Mouse (Mus musculus) olfactory bulb, adult 2 months (tissue): ENCODE measurements at regions not wholly inside any gene's neighbourhood (a gene's known extent, or its start where the extent isn't known, plus 50 kb on each side); places are given as distances from the start of the nearest gene placed in this dataset.

Source experiments
- H3K27ac ChIP-seq: fragments of 200-500 bp; 2 replicates; pipeline ENCODE4 v1.5.1; 2012; ENCODE audit warnings: low read depth, low read length; ENCODE audit not compliant: insufficient read depth
- H3K4me1 ChIP-seq: fragments of 200-500 bp; 2 replicates; pipeline ENCODE4 v1.6.1; 2012; ENCODE audit warnings: low read length; ENCODE audit not compliant: control insufficient read depth, insufficient read depth
- H3K4me3 ChIP-seq: fragments of 200-500 bp; 2 replicates; pipeline ENCODE4 v1.5.1; 2012; ENCODE audit warnings: mild to moderate bottlenecking, low read depth, low read length, moderate library complexity; ENCODE audit not compliant: insufficient read depth
- CTCF ChIP-seq: fragments of 200-500 bp; IDR thresholded peaks from 2 replicates; pipeline ENCODE4 v1.5.1; 2012; ENCODE audit warnings: low read depth, mild to moderate bottlenecking, low read length, moderate library complexity; ENCODE audit not compliant: insufficient read depth
- POLR2A ChIP-seq: fragments of 200-500 bp; IDR thresholded peaks from 2 replicates; pipeline ENCODE4 v1.6.1; 2012; ENCODE audit warnings: mild to moderate bottlenecking, low read depth, low read length, moderate library complexity; ENCODE audit not compliant: insufficient read depth
- WGBS: fragments of 180-500 bp; shearing (Covaris S2); methylation state at CpG from one replicate; pipeline ENCODE4 v1.1.7; 2018; 5-methylcytosine and 5-hydroxymethylcytosine counted together

GRCm38 (mm10) chr4:34241060-34241571, 191.1 kb upstream of the Spaca1 start:
- H3K4me1 ChIP-seq: no peaks in the 10 kb centered on the region
- TF ChIP-seq POLR2A (no peak), CTCF (no peak)
- H3K4me3 ChIP-seq: no peak overlapping the region
- WGBS: 18% methylated on average over 7 of the region's 7 CpGs
- H3K27ac ChIP-seq: no peak overlapping the region

DNA sequence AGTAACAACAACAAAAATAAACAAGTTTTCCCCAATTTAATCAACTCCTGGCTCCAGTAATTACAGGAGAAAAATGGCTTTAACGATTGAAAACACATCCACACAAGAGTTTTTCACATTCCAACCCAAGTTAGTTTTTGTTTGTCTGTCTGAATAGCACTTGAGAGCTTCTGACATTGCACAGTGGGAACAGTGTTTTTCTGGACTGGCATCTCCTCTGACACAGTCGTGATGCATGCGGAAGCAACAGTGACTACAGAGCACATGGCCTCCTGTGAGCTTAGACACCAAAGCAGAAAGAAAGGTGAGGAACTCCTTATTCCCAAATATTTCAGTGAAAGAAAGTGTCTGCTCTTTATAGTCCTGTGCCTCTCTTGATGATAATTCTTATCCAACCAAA, 191.7 kb upstream of the Spaca1 start:
- 40% methylated on average over 3 of the region's 3 CpGs for WGBS
- no peak overlapping the region for H3K27ac ChIP-seq
- H3K4me3 ChIP-seq: no peak overlapping the region
- TF ChIP-seq CTCF: no peak
- no peak for TF ChIP-seq POLR2A
- H3K4me1 ChIP-seq: no peaks in the 10 kb centered on the region

- Histone ChIP-seq H3K27ac (no peak overlapping the region), H3K4me3 (no peak overlapping the region), H3K4me1 (no peaks in the 10 kb centered on the region)
- TF ChIP-seq POLR2A: no peak
- TF ChIP-seq CTCF: no peak
Observed at GRCm38 (mm10) chr4:34259444-34259843, 209.5 kb upstream of the Spaca1 start.

GRCm38 (mm10) chr4:34260468-34260867, 210.5 kb upstream of the Spaca1 start:
- WGBS: 96% methylated on average over 4 of the region's 4 CpGs

GRCm38 (mm10) chr4:34261809-34262208, 211.8 kb upstream of the Spaca1 start:
- Histone ChIP-seq H3K4me3 (no peak overlapping the region), H3K4me1 (no peaks in the 10 kb centered on the region), H3K27ac (no peak overlapping the region)
- no peak for TF ChIP-seq CTCF
- WGBS: 81% methylated on average over 6 of the region's 6 CpGs

More at GRCm38 (mm10) chr4:34260468-34260867, 210.5 kb upstream of the Spaca1 start:
- TF ChIP-seq CTCF (no peak), POLR2A (no peak)
- no peaks in the 10 kb centered on the region for H3K4me1 ChIP-seq
- no peak overlapping the region for H3K27ac ChIP-seq
- H3K4me3 ChIP-seq: no peak overlapping the region

DNA sequence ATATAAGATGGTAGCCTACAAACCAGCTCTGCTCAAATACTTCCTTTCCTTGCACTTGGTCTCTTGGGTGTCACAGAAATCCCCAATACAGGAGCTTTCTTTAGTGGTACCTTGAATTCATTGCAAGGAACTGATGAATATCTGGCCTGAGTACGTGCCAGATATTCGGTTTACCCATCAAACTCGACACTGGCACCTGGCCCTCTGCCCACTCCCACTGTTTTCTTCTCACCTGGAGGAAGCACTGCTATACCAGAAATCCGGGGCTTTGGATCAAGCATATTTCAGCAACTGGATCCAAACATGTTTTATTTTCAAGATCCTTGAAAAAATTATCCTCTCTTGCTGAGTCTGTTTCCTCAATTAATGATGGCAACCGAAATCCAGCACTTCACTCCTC, 214.4 kb upstream of the Spaca1 start:
- WGBS: 84% methylated on average over 5 of the region's 5 CpGs
- Histone ChIP-seq H3K4me3 (no peak overlapping the region), H3K27ac (no peak overlapping the region), H3K4me1 (no peaks in the 10 kb centered on the region)
- TF ChIP-seq POLR2A (no peak), CTCF (no peak)

DNA sequence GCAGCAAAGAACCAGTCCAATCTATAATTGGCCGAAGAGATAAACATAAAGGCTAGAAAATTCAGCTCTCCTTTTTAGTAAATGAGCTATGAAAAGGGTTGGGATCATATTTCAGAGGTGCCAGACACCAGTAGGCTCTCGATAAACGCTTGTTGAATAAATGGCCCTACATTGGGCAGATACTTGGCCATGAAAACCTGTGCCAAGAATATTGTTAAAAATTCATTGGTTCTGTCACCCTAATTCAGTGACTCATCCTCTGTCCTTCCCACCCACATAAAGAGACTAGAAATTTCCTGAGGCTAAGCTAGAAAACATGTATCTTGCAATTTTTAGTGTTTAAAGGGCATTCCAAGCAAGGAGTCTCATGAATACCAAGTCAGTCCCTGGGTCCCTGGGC, 224.3 kb upstream of the Spaca1 start:
- 65% methylated on average over 3 of the region's 3 CpGs for WGBS
- H3K4me1 ChIP-seq: no peaks in the 10 kb centered on the region
- no peak overlapping the region for H3K4me3 ChIP-seq
- H3K27ac ChIP-seq: no peak overlapping the region
- TF ChIP-seq POLR2A (no peak), CTCF (no peak)

- TF ChIP-seq POLR2A (no peak), CTCF (no peak)
- Histone ChIP-seq H3K4me1 (no peaks in the 10 kb centered on the region), H3K27ac (no peak overlapping the region), H3K4me3 (no peak overlapping the region)
Observed at GRCm38 (mm10) chr4:34275372-34275771, 225.4 kb upstream of the Spaca1 start.

DNA sequence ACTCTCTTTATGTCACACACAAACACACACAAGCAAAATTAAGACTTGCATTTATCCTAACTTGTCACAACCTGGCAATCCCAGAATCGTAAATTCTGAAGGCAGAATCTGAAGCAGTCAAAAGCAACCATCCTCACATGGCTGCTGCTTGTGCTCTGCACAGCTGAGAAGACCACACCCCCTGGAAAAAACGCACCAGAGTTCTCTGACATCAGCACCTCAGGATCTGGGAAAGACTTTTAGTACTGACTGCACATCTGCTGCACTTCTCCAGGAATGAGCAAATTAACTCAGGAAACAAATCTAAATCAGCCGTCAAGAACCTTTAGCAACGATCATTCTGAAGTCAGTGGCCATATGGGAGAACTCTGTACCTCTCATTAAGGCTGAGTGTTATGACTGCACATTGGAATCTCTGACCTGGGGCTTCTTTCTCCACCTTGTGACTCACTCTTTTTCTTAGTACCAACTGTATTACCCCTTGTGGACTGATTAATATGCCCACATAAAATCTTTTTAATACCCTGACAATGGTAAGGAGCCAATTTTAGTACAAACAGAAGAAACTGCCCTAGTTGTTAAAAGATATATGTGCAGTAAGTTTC, 248.1 kb upstream of the Akirin2 start:
- TF ChIP-seq CTCF (no peak), POLR2A (no peak)
- 57% methylated on average over 4 of the region's 4 CpGs for WGBS
- no peak overlapping the region for H3K27ac ChIP-seq

More for the DNA sequence above, 248.1 kb upstream of the Akirin2 start:
- no peaks in the 10 kb centered on the region for H3K4me1 ChIP-seq
- H3K4me3 ChIP-seq: no peak overlapping the region
